Mouse (Mus musculus) spleen, adult 12 weeks (tissue): ENCODE measurements around the gene Cd200r1.

ENCODE experiments used
- DNase-seq: peaks from one replicate; pipeline ENCODE4 v3.0.0; 2022; ENCODE audit warnings: low spot score

Cd200r1 gene

DNA sequence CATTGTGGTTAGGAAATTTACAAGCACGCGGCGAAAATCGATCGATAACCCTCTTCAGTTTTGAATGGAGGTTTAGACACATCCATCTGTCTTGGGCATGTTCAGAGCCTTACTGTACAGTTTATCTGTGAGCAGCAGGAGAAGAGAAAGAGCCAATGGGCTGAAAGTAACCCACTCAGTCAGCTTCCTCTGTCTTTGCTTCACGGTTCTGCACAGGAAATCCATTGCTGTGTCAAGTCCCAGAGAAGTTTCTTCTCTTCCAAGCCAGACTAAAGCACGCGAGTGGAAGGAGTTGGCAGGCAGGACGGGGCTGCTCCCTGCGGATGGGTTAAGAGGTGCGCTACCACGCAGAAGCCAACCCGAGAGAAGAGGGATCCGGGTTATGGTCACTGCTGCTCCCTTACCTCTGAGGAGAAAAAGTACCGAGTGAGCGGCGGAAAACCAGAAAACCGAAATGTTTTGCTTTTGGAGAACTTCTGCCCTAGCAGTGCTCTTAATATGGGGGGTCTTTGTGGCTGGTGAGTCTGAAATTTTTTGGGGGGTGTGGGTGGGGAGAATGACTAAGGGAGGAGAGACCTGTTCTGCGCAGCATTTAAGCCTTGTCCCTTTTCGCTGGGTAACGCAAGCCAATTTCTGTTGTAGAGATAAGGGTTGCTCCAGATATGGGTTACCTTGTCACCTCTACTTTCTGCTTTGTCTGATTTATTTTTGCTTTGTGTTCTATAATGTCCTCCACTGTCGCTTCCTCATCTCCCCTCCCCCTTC lies at the start of gene Cd200r1:
Cd200r1 (plus strand) TSS at position 182 of the 765 bp plus-strand sequence.
- DNase-seq, result no peak

DNA sequence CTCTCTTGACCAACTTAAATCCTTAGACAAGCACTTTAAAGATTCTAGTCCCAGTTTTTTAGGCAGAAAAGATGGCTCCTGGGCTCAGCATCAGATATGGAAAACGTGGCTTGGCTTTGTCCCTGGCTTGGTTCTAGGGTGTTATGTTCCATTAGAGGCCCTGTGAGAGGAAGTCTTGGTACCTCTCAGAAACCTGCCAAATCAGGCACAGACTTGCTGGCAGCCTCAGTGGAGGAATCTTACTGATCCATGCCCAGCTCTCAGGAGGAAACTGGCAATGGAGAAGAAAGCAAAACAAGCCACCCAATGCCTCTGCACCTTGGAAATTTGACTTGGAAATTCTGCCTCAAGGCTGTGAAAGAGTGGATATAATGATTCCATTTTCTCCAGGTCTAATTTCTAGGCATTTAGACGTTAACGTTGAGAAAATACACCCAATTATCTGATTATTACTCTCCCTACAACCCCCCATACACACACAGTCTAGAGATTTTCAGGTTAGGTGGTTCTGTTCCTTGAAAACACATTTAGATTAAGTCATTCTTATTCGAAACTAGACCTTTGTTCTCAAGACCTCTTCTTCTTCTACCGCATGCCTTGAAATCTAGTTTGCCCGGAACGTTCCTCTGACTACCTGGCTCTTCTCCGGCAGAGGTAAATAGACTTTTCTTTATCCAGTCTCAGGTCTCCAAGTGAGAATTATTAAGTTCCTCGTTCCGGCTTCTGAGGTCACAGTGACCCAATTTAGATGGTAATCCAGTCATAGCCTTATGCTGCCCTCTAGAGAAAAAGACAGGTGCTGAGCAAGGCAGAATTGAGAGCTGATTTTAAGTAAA lies 49.0 kb upstream of the Cd200r1 start:
- no peak for DNase-seq

- DNase-seq, result no peak
Observed at GRCm38 (mm10) chr16:44717141-44717634, 48.3 kb upstream of the Cd200r1 start.

- DNase-seq, result no peak
Observed at GRCm38 (mm10) chr16:44717838-44718237, 47.7 kb upstream of the Cd200r1 start.

- no peak for DNase-seq
Observed at GRCm38 (mm10) chr16:44719349-44719748, 46.2 kb upstream of the Cd200r1 start.

DNA sequence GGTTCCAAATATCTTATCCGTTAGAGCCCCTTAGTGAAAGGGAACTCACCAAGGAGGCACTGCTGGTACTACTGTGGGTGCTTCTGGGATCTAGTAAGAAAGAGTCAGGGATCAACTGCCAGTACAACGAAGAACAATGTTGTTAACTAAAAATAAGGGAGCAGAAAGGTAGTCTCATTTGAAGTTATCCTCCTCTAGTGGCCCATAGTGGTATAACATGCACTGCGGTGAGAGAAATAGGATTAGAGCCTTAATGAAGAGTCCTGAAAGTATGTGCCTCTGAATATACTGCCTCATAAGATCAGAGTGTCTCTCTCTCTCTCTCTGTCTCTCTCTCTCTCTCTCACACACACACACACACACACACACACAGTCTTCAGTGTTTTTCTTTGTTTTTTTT lies 45.0 kb upstream of the Cd200r1 start:
- DNase-seq, result no peak

GRCm38 (mm10) chr16:44722666-44723065 lies 42.9 kb upstream of the Cd200r1 start:
- DNase-seq, result no peak

DNA sequence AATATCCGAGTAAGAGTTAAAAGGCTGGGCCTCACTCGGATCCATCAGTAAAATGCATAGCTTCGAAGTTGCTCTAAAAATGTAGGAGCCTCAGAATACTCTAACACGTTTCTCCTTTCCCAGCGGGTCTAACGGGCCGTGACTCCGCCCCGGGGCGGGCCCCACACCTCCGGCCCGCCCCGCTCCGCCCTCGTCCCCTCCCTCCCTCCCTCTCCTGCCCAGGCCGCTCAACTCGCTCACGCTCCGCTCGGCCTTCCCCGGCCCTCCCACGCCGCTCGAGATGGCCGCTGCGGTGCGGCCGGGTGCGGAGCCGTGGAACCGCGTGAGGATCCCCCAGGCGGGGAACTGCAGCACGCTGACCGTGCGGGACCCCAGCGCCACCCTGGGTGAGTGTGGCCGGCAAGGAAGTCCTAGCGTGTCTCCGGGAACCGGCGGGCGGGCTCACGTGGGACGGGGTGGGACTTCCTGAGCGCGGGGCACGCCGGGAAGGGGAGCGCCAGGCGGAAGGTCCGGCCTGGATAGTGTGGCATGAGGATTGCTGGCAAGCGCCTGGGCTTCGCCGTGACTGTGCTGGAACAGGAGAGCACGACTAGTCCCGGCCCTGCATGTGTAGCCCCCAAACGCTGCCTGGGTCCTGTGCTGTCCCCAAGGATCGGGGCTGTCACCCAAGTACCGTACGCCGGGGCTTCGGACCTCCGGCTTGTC lies 41.3 kb upstream of the Cd200r1 start, which contains the start of gene Nepro:
Nepro (plus strand) TSS at position 219 of the 705 bp plus-strand sequence.
- peak; percentile 95 for DNase-seq

DNA sequence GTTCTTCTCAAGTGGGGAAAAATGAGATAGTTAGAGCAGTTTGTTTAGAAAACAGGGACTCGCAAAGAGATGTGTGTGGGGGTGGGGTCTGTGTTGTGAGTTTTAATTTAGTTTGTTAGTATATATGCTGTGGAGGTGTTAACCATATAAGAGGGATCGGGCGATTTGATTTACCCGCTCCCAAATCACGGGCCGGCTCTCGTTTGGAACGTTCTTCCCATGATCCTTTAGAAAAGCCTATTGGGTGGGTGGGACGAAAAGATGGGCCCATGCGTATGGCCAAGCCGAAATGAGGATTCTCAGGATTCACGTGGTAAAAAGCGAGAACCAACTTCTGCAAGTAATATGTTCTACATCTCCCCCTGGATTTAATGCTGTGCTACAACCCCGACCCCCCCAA lies 40.7 kb upstream of the Cd200r1 start:
- DNase-seq, result no peak

DNA sequence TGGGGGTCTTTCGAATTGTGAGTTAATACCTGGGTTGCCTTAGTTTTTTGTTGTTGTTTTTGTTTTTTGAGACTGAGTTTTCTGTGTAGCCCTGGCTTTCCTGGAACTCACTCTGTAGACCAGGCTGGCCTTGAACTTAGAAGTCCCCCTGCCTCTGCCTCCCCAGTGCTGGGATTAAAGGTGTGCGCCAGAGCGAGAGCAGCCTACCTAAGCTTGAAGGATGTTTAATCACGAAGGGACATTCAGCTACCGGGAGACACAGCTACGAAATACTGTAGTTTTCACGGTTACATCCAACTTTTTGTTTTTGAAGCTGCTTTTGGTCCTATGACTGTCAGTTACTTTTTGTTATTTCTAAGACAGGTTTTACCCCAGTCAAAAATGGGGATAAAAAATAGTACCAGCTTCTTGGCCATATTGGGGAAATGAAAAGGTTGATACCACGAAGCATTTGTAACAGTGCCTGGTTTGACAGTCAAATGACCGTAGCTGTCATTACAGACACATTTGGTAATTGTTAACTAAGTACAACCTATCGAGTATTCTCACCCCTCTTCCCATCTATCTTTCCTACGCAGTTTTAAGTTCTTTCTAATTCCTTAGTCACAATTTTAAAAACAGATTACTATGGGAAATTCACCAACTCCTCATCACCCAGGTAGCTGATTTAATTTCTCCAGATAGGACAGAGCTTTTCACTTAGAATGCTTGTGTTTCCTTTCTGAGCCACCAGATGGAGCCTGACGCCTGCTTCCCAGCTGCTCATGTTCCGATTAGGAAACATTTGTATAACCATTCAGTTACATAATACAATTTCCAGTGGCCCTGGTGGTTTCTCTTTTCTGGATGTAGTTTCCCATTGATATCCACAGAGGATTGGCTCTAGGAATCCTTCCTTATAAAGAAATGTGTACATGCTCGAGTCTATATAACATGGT lies 40.0 kb upstream of the Cd200r1 start:
- peak; percentile 41 for DNase-seq

DNA sequence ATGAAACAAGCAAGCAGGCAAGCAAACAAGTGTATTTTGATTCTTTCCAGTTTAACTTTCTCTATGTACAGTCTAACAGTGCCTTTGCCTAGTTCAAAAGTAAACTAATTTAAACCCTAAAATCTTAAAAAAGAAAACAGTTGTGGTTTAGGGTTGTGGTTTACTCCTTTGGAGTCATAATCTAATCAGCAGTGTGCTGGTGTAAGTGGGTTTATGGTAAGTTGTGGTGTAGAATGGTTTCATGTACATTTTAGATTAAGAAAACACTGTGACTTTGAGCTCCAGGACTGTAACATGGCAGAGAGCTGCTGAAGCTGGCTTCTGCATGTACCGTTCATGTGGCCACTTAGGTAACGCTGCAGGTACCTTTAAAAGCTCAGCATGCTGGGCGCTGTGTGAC lies 38.0 kb upstream of the Cd200r1 start:
- DNase-seq, result no peak

- no peak for DNase-seq
Observed at GRCm38 (mm10) chr16:44734059-44734458, 31.5 kb upstream of the Cd200r1 start.

DNA sequence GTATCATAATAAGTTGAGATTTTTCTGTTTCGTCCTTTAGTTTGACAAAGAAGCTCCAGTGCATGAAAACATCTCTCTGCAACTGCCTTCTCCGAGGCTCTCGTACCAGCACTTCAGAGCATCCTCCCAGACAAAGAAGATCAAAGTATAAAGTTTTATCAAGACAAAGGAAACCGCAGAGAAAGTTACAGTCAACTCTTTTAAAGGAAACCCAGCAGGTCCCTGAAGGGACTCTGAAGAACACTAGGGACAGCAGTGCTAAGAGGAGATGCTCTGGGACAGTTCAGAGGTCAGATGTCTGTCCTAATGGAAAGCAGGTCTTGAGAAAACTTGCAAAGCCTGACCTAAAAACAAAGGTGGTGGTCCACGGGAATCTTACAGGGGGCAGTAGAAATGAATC lies 29.9 kb upstream of the Cd200r1 start:
- DNase-seq, result no peak

DNA sequence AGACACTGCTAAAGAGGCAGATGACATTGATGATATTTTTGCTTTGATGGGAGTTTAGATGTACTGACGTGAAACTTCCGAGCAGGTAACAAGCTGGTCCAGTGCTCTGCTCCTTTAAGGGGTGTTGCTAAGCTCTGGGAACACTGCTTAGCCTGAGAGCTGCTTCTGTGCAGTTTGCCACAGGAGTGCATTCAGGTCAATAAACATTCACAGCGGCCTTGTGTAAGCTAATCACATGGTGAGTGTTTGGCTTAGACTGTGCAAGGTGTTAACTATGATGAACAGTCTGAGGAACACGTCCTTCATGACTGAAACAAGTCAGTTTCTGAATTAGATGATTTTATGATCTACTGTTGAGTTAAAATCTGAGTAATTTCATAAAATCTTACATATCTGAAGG lies 29.4 kb upstream of the Cd200r1 start:
- no peak for DNase-seq

GRCm38 (mm10) chr16:44742753-44743152 lies 22.8 kb upstream of the Cd200r1 start:
- no peak for DNase-seq

DNA sequence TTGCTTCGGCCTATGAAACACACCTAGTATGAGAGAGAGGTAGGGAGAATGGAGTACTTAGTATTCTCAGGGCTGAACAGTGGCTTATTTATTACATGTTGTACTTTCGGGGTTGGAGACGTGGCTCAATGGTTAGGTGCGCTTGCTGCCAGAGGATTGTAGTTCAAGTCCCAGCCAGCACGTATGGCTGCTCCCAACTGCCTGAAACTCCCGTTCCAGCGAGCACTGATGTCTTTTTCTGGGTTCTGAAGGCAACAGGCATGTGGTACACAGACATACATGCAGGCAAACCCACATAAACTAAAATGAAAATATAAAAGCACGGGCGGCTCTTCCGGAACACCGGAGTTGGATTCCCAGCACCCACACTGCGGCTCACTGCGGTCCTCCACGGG lies 20.1 kb upstream of the Cd200r1 start:
- no peak for DNase-seq

DNA sequence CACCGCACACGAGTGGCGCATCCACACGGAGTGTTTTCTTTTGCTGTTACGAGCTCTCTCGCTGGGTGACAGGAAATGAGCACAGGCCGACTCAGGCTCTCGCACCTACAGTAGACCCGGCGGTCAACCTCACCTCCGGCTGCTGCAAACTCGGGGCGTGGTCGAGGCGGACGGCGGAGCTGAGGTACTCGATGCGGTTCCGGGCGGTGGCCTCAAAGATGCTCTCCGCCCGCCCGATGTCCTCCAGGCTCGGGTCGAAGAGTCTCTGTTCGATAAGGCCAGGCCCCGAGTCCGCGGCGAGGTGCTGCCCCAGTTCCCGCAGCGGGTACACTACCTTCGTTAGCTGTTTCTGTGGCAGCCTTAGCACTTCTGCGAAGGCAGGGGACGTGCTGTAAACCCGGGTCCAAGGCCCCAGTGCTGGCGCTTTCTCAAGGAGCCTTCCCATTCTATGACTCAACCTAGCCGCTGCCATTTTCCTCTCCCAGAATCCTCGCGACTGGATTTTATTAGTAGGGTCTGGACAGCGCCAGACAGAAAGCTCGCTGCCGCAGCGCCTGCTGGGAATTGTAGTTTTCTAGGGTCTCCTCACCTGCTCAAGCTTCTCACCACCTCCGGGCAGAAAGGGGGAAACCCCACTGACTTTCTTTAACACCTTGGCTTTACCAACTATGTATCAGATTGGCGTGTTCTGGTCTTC lies 19.5 kb upstream of the Cd200r1 start, which contains the start of gene Gtpbp8:
Gtpbp8 (minus strand) TSS at position 498 of the 697 bp plus-strand sequence.
- DNase-seq, result peak; percentile 70

GRCm38 (mm10) chr16:44748007-44748406 lies 17.5 kb upstream of the Cd200r1 start:
- no peak for DNase-seq

DNA sequence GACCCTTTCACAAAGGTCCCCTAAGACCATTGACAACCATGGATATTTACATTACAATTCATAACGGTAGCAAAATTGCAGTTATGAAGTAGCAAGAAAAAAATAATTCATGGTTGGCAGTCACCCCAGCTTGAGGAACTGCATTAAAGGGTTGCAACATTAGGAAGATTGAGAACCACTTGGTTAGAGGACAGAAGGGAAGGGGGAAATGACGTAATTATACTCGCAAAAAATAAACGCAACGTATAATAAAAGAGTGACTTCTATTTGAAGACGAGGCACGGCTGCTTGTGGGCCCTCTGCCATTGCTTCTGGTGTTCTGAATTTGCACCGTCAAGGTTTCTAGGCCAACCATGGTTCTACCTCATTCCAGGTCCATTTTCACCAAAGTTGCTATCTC lies 7.8 kb upstream of the Cd200r1 start:
- DNase-seq, result no peak

DNA sequence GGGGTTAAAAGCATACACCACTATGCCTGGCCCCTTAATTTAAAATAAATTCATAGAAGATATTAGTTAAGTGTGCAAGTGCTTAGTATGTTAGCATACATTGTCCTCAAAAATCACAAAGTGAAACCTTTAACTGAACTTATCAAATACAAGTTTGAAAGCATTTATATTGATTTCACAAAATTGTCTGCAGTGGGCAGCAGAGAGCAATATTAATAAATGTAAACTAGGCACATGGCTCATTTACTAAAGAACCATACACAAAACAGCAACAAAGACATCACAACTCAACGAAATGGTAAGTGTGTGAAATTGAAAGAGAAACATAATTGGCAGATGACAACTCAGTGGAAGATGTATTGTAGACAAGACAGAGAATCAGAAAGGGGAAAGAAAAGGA lies 3.7 kb upstream of the Cd200r1 start:
- DNase-seq, result no peak
